Comparison of ENCODE assay signal across 2 mouse cellular contexts in genomic region chr7:78803841-78804240, GRCm38 (mm10).
TF ChIP-seq lines count a peak whose summit lies in the region.

No protein-coding gene starts in this region.

TF ChIP-seq in CH12.LX, 34 proteins besides CTCF, POLR2A, EP300 and RAD21:
- no peak for TF ChIP-seq KAT2A (IDR thresholded peaks at IDR 0.05; ENCODE audit: insufficient replicate concordance, low read length)
- no peak for TF ChIP-seq JUND (conservative IDR thresholded peaks at IDR 0.05; ENCODE audit: low read depth, low read length)
- TF ChIP-seq TCF12 (IDR thresholded peaks at IDR 0.05; ENCODE audit: low read depth, low read length) = no peak
- no peak for TF ChIP-seq UBTF (IDR thresholded peaks at IDR 0.05; ENCODE audit: low read depth, low read length)
- TF ChIP-seq GABPA (IDR thresholded peaks at IDR 0.05; ENCODE audit: insufficient replicate concordance, low read depth, low read length) = no peak
- TF ChIP-seq ZNF384 (IDR thresholded peaks at IDR 0.05; ENCODE audit: low read depth, low read length) = no peak
- no peak for TF ChIP-seq MEF2A (IDR thresholded peaks at IDR 0.05; ENCODE audit: borderline replicate concordance, low read depth, low read length)
- TF ChIP-seq JUN (IDR thresholded peaks at IDR 0.05; ENCODE audit: insufficient read depth, low read depth, low read length) = 0 out of 2 replicates have a peak, but pooled peaks have one; percentile 9
- 0 out of 2 replicates have a peak, but pooled peaks have one; percentile 12 for TF ChIP-seq HCFC1 (IDR thresholded peaks at IDR 0.05; ENCODE audit: low read depth, low read length)
- TF ChIP-seq NELFE (IDR thresholded peaks at IDR 0.05; ENCODE audit: low read depth, low read length) = no peak
- no peak for TF ChIP-seq CHD1 (IDR thresholded peaks at IDR 0.05; ENCODE audit: low read depth, low read length)
- no peak for TF ChIP-seq ZC3H11A (IDR thresholded peaks at IDR 0.05; ENCODE audit: low read depth, low read length)
- no peak for TF ChIP-seq ZMIZ1 (IDR thresholded peaks at IDR 0.05; ENCODE audit: low read depth, low read length)
- peak; percentile 90 for TF ChIP-seq CHD2 (IDR thresholded peaks at IDR 0.05; ENCODE audit: low read length)
- no peak for TF ChIP-seq MAFK (IDR thresholded peaks at IDR 0.05; ENCODE audit: insufficient replicate concordance, low read length)
- 0 out of 2 replicates have a peak, but pooled peaks have one; percentile 22 for TF ChIP-seq MAZ (IDR thresholded peaks at IDR 0.05; ENCODE audit: low read depth, low read length)
- no peak for TF ChIP-seq TBP (conservative IDR thresholded peaks at IDR 0.05; ENCODE audit: low read depth, low read length)
- TF ChIP-seq SMC3 (IDR thresholded peaks at IDR 0.05; ENCODE audit: low read depth, low read length) = peak; percentile 34
- TF ChIP-seq IRF4 (IDR thresholded peaks at IDR 0.05; ENCODE audit: low read depth, low read length) = peak; percentile 26; the same call in 1 of the 2 replicates
- TF ChIP-seq MAX (IDR thresholded peaks at IDR 0.05; ENCODE audit: low read length) = no peak
- TF ChIP-seq BHLHE40 (IDR thresholded peaks at IDR 0.05; ENCODE audit: low read depth, low read length) = 0 out of 2 replicates have a peak, but pooled peaks have one; percentile 23
- no peak for TF ChIP-seq USF2 (conservative IDR thresholded peaks at IDR 0.05; ENCODE audit: low read depth, low read length)
- TF ChIP-seq NRF1 (IDR thresholded peaks at IDR 0.05; ENCODE audit: low read depth, low read length) = no peak
- TF ChIP-seq E2F4 (IDR thresholded peaks at IDR 0.05; ENCODE audit: insufficient replicate concordance, low read depth, low read length) = no peak
- TF ChIP-seq ETS1 (conservative IDR thresholded peaks at IDR 0.05; ENCODE audit: low read depth, low read length) = 0 out of 2 replicates have a peak, but pooled peaks have one; percentile 16

TF ChIP-seq in myocyte, 11 proteins besides CTCF, POLR2A, EP300 and RAD21:
- TF ChIP-seq MYOG (IDR thresholded peaks at IDR 0.05; ENCODE audit: control insufficient read depth in 1 of 3, insufficient read depth in 1 of 3, insufficient read length in 2 of 3, low read depth in 2 of 3) = no peak
